ENCODE assay signal across 8 mouse cellular contexts in genomic region chr7:65519788-65520563, GRCm38 (mm10). TPM values are rescaled to one million over a fixed set of nuclear protein-coding genes. Genes with fewer than 3 reads are reported as not detected.
DNase-seq lines count a peak whose midpoint lies in the region; ATAC-seq and TF ChIP-seq lines count a peak whose summit lies in the region.

No protein-coding gene starts in this region.

- H3K4me1 ChIP-seq in cerebellum, adult 2 months (ENCODE audit: control insufficient read depth, insufficient read depth, low read length), result no peaks in the 10 kb centered on the region
- 0 out of 2 replicates have a peak, but pooled peaks cover 5% of the 10 kb centered on the region for H3K4me1 ChIP-seq in forebrain, embryonic 16.5 days (replicated peaks; ENCODE audit: control insufficient read depth, insufficient read depth, low read length)
- H3K4me1 ChIP-seq in intestine, embryonic 14.5 days (replicated peaks; ENCODE audit: control insufficient read depth, insufficient read depth, low read length), result peaks cover 3% of the 10 kb centered on the region; the same call in 1 of the 2 replicates
- no peaks in the 10 kb centered on the region for H3K4me1 ChIP-seq in limb, embryonic 14.5 days (ENCODE audit: control insufficient read depth, insufficient read depth, low read length)

- H3K36me3 ChIP-seq in forebrain, embryonic 16.5 days (ENCODE audit: control insufficient read depth, insufficient read depth), result no peaks in the 10 kb centered on the region
- H3K36me3 ChIP-seq in intestine, embryonic 14.5 days (ENCODE audit: control insufficient read depth, insufficient read depth, low read length), result no peaks in the 10 kb centered on the region
- no peaks in the 10 kb centered on the region for H3K36me3 ChIP-seq in limb, embryonic 14.5 days (ENCODE audit: control insufficient read depth, insufficient read depth, low read length)

- peak; percentile 79 for TF ChIP-seq CTCF in cerebellum, adult 2 months (IDR thresholded peaks at IDR 0.05; ENCODE audit: borderline replicate concordance, insufficient read depth, low read depth, low read length)

- peak; percentile 55 for DNase-seq in right cerebral cortex, adult 18-20 months
- no peak for DNase-seq in right cerebral cortex, postnatal 25 days
- DNase-seq in cerebellum, adult 2 months, result peak; percentile 52 to 66
- peak; percentile 94 for DNase-seq in intestine, embryonic 14.5 days (ENCODE audit: low spot score)
- DNase-seq in limb, embryonic 14.5 days (ENCODE audit: low spot score), result peak; percentile 84
- peak; percentile 16 to 32 for DNase-seq in natural killer cell, adult 2 months (ENCODE audit: low spot score in 2 of 2)
- peak; percentile 43 for DNase-seq in thymus, postnatal 0 days (ENCODE audit: low spot score)

- H3K27ac ChIP-seq in cerebellum, adult 2 months (ENCODE audit: insufficient read depth, low read length), result no peak overlapping the region
- no peak overlapping the region for H3K27ac ChIP-seq in forebrain, embryonic 16.5 days (ENCODE audit: low read length)
- peak overlapping the region; percentile 48; the same call in 1 of the 2 replicates for H3K27ac ChIP-seq in intestine, embryonic 14.5 days (ENCODE audit: low read depth)
- no peak overlapping the region for H3K27ac ChIP-seq in limb, embryonic 14.5 days (replicated peaks; ENCODE audit: low read depth, low read length)

- H3K9me3 ChIP-seq in forebrain, embryonic 16.5 days (ENCODE audit: control insufficient read depth, low read length), result no peaks in the 10 kb centered on the region
- no peaks in the 10 kb centered on the region for H3K9me3 ChIP-seq in intestine, embryonic 14.5 days (ENCODE audit: control insufficient read depth, low read length)
- no peaks in the 10 kb centered on the region for H3K9me3 ChIP-seq in limb, embryonic 14.5 days (ENCODE audit: control insufficient read depth, low read length)

- no peak overlapping the region for H3K4me2 ChIP-seq in forebrain, embryonic 16.5 days (ENCODE audit: low read length)
- no peak overlapping the region for H3K4me2 ChIP-seq in intestine, embryonic 14.5 days (ENCODE audit: low read length)
- no peak overlapping the region for H3K4me2 ChIP-seq in limb, embryonic 14.5 days (replicated peaks; ENCODE audit: low read depth, low read length, severe bottlenecking)

- no peak for TF ChIP-seq POLR2A in cerebellum, adult 2 months (IDR thresholded peaks at IDR 0.05; ENCODE audit: borderline replicate concordance, insufficient read depth, low read length)
- TF ChIP-seq POLR2A in limb, embryonic 14.5 days (IDR thresholded peaks at IDR 0.05; ENCODE audit: borderline replicate concordance, extremely low read depth, insufficient read depth, insufficient read length), result no peak

- H3K9ac ChIP-seq in forebrain, embryonic 16.5 days (replicated peaks; ENCODE audit: low read depth, low read length), result no peak overlapping the region
- no peak overlapping the region for H3K9ac ChIP-seq in intestine, embryonic 14.5 days (ENCODE audit: low read length)
- no peak overlapping the region for H3K9ac ChIP-seq in limb, embryonic 14.5 days (ENCODE audit: low read depth, low read length, severe bottlenecking)

- ATAC-seq in forebrain, embryonic 16.5 days, result 0 out of 2 replicates have a peak, but pooled peaks have one; percentile 28
- ATAC-seq in intestine, embryonic 14.5 days (replicated peaks; ENCODE audit: low FRiP score, low TSS enrichment, low read depth), result peak; percentile 83
- ATAC-seq in limb, embryonic 14.5 days (ENCODE audit: low FRiP score, low read depth), result 0 out of 2 replicates have a peak, but pooled peaks have one; percentile 12

- 49% methylated on average over 12 of the region's 12 CpGs for WGBS in cerebellum, adult 2 months
- WGBS in forebrain, embryonic 16.5 days, result 52% methylated on average over 12 of the region's 12 CpGs
- 17% methylated on average over 12 of the region's 12 CpGs for WGBS in intestine, embryonic 14.5 days
- 33% methylated on average over 12 of the region's 12 CpGs for WGBS in limb, embryonic 14.5 days

- H3K27me3 ChIP-seq in cerebellum, adult 2 months (ENCODE audit: control insufficient read depth, insufficient read depth, low read length), result no peaks in the 10 kb centered on the region
- no peaks in the 10 kb centered on the region for H3K27me3 ChIP-seq in forebrain, embryonic 16.5 days (replicated peaks; ENCODE audit: control insufficient read depth, insufficient read depth, low read length)
- no peaks in the 10 kb centered on the region for H3K27me3 ChIP-seq in intestine, embryonic 14.5 days (replicated peaks; ENCODE audit: control insufficient read depth, insufficient read depth, low read length)
- H3K27me3 ChIP-seq in limb, embryonic 14.5 days (ENCODE audit: control insufficient read depth, insufficient read depth, low read length), result no peaks in the 10 kb centered on the region

- H3K4me3 ChIP-seq in cerebellum, adult 2 months (replicated peaks; ENCODE audit: insufficient read depth, low read depth, low read length), result no peak overlapping the region
- H3K4me3 ChIP-seq in forebrain, embryonic 16.5 days (replicated peaks; ENCODE audit: low read length), result no peak overlapping the region
- H3K4me3 ChIP-seq in intestine, embryonic 14.5 days (ENCODE audit: low read depth, low read length), result no peak overlapping the region
- no peak overlapping the region for H3K4me3 ChIP-seq in limb, embryonic 14.5 days (replicated peaks; ENCODE audit: low read length)

RNA-seq across cellular contexts. Expression of gene Tjp1, which starts 7.6 kb away (rescaled TPM):
- polyA plus RNA-seq in cerebellum, adult 2 months (2012; rRNA removed), result 42.9 and 44.3 TPM in 2 replicates
- 21.9 and 24.2 TPM in 2 replicates for polyA plus RNA-seq in forebrain, embryonic 16.5 days (2015; fragmentation: Nextera tagmentation; extraction: Ambion mirVana)
- 15.9 and 21.9 TPM in 2 replicates for polyA plus RNA-seq in intestine, embryonic 14.5 days (2014; fragmentation: Nextera tagmentation; extraction: Ambion mirVana)
- polyA plus RNA-seq in limb, embryonic 14.5 days (2012; rRNA removed), result 34.1 and 37.2 TPM in 2 replicates
- polyA plus RNA-seq in limb, embryonic 14.5 days (2014; fragmentation: Nextera tagmentation; extraction: Ambion mirVana), result 17.9 TPM in 2 replicates
- 2.6 and 2.8 TPM in 2 replicates for polyA plus RNA-seq in thymus, postnatal 0 days (2015; fragmentation: Nextera tagmentation; extraction: Ambion mirVana)

Comparison
In these comparisons a context has a peak if more than half of its experiments do, and no peak if none do; other contexts are left out.
1. ATAC-seq: peak in every context shown above with its lines; median percentile 83 in intestine, embryonic 14.5 days; 28 in forebrain, embryonic 16.5 days; 12 in limb, embryonic 14.5 days.